Mouse (Mus musculus) macrophage (primary cell): ENCODE measurements around the gene Brd2. TPM values are rescaled to one million over a fixed set of nuclear protein-coding genes. Genes with fewer than 3 reads are reported as not detected.

ENCODE experiments used
- H3K27ac ChIP-seq: fragments of 350-480 bp; formaldehyde crosslinking; 2 replicates; pipeline ENCODE4 v1.9.0; 2021
- H3K36me3 ChIP-seq: fragments of 350-480 bp; formaldehyde crosslinking; 2 replicates; pipeline ENCODE4 v1.9.0; 2021; ENCODE audit errors: inconsistent target
- H3K4me3 ChIP-seq: fragments of 350-480 bp; formaldehyde crosslinking; 2 replicates; pipeline ENCODE4 v1.9.0; 2021; ENCODE audit errors: inconsistent target
- H3K79me2 ChIP-seq: fragments of 350-480 bp; formaldehyde crosslinking; 2 replicates; pipeline ENCODE4 v1.9.0; 2021; ENCODE audit errors: inconsistent target
- WGBS: methylation state at CpG from one replicate; pipeline ENCODE4 v1.1.7; 2026; ENCODE audit warnings: inconsistent platforms; ENCODE audit not compliant: missing documents; 5-methylcytosine and 5-hydroxymethylcytosine counted together
- polyA plus RNA-seq: library from polyadenylated mRNA; stranded (reverse); fragments of 250-400 nt; gene quantifications from 3 replicates; pipeline ENCODE4 v1.2.4, GENCODE M21; 2018; ENCODE audit warnings: inconsistent platforms

Brd2 gene
- polyA plus RNA-seq, 1 experiment from 2014 or later = 435 TPM

- peaks cover 69% of the 10 kb centered on the region for H3K79me2 ChIP-seq
- 93% methylated on average over 7 of the region's 7 CpGs for WGBS
- no peak overlapping the region for H3K27ac ChIP-seq
- H3K4me3 ChIP-seq = no peak overlapping the region
- H3K36me3 ChIP-seq = peaks cover 60% of the 10 kb centered on the region
Observed at GRCm38 (mm10) chr17:34114114-34114513, 8.3 kb downstream of the Brd2 start.

GRCm38 (mm10) chr17:34110309-34110708, 12.1 kb downstream of the Brd2 start:
- Histone ChIP-seq H3K27ac (no peak overlapping the region), H3K36me3 (peaks cover 44% of the 10 kb centered on the region), H3K79me2 (peaks cover 31% of the 10 kb centered on the region), H3K4me3 (no peak overlapping the region)
- 91% methylated on average over 8 of the region's 8 CpGs for WGBS

GRCm38 (mm10) chr17:34109806-34110195, 12.6 kb downstream of the Brd2 start:
- Histone ChIP-seq H3K79me2 (peaks cover 26% of the 10 kb centered on the region), H3K4me3 (no peak overlapping the region), H3K36me3 (peaks cover 39% of the 10 kb centered on the region), H3K27ac (no peak overlapping the region)
- WGBS = 86% methylated on average over 3 of the region's 3 CpGs

- Histone ChIP-seq H3K4me3 (no peak overlapping the region), H3K79me2 (peaks cover 20% of the 10 kb centered on the region), H3K27ac (no peak overlapping the region), H3K36me3 (peaks cover 33% of the 10 kb centered on the region)
- 82% methylated on average over 14 of the region's 14 CpGs for WGBS
Observed at GRCm38 (mm10) chr17:34109038-34109805, 13.2 kb downstream of the Brd2 start.

GRCm38 (mm10) chr17:34108460-34108859, 14.0 kb downstream of the Brd2 start:
- peaks cover 26% of the 10 kb centered on the region for H3K36me3 ChIP-seq
- H3K79me2 ChIP-seq = peaks cover 12% of the 10 kb centered on the region
- 100% methylated on average over 3 of the region's 6 CpGs for WGBS
- no peak overlapping the region for H3K4me3 ChIP-seq
- no peak overlapping the region for H3K27ac ChIP-seq

- 91% methylated on average over 7 of the region's 7 CpGs for WGBS
- Histone ChIP-seq H3K4me3 (no peak overlapping the region), H3K27ac (no peak overlapping the region), H3K36me3 (peaks cover 14% of the 10 kb centered on the region), H3K79me2 (peaks cover under 1% of the 10 kb centered on the region; the same call in 1 of the 2 replicates)
Observed at GRCm38 (mm10) chr17:34107109-34107867, 15.1 kb downstream of the Brd2 start.

- no peak overlapping the region for H3K27ac ChIP-seq
- peaks cover 7% of the 10 kb centered on the region for H3K36me3 ChIP-seq
- no peak overlapping the region for H3K4me3 ChIP-seq
- no peaks in the 10 kb centered on the region for H3K79me2 ChIP-seq
- WGBS = 92% methylated on average over 6 of the region's 7 CpGs
Observed at GRCm38 (mm10) chr17:34106555-34106954, 15.9 kb downstream of the Brd2 start.

- Histone ChIP-seq H3K79me2 (no peaks in the 10 kb centered on the region; the same call in 1 of the 2 replicates), H3K4me3 (no peak overlapping the region), H3K27ac (no peak overlapping the region), H3K36me3 (no peaks in the 10 kb centered on the region)
- 73% methylated on average over 9 of the region's 9 CpGs for WGBS
Observed at GRCm38 (mm10) chr17:34104804-34105203, 17.6 kb downstream of the Brd2 start.

GRCm38 (mm10) chr17:34102831-34103230, 19.6 kb downstream of the Brd2 start:
- no peaks in the 10 kb centered on the region; the same call in 1 of the 2 replicates for H3K79me2 ChIP-seq
- H3K27ac ChIP-seq = 0 out of 2 replicates have a peak overlapping the region, but pooled peaks have one; percentile 78
- peak overlapping the region; percentile 11; the same call in 1 of the 2 replicates for H3K4me3 ChIP-seq
- H3K36me3 ChIP-seq = no peaks in the 10 kb centered on the region
- 4% methylated on average over 6 of the region's 6 CpGs for WGBS

GRCm38 (mm10) chr17:34101604-34102032, 20.8 kb downstream of the Brd2 start:
- Histone ChIP-seq H3K36me3 (no peaks in the 10 kb centered on the region), H3K4me3 (peak overlapping the region; percentile 37), H3K27ac (peak overlapping the region; percentile 78), H3K79me2 (no peaks in the 10 kb centered on the region; the same call in 1 of the 2 replicates)
- WGBS = 2% methylated on average over 12 of the region's 12 CpGs

GRCm38 (mm10) chr17:34101185-34101584, 21.2 kb downstream of the Brd2 start:
- Histone ChIP-seq H3K4me3 (peak overlapping the region; percentile 37; the same call in 1 of the 2 replicates), H3K79me2 (no peaks in the 10 kb centered on the region; the same call in 1 of the 2 replicates), H3K27ac (peak overlapping the region; percentile 78), H3K36me3 (no peaks in the 10 kb centered on the region)
- WGBS = 26% methylated on average over 5 of the region's 5 CpGs

GRCm38 (mm10) chr17:34099531-34099930, 22.9 kb downstream of the Brd2 start:
- WGBS = 78% methylated on average over 5 of the region's 5 CpGs
- Histone ChIP-seq H3K79me2 (no peaks in the 10 kb centered on the region; the same call in 1 of the 2 replicates), H3K4me3 (no peak overlapping the region), H3K36me3 (no peaks in the 10 kb centered on the region), H3K27ac (no peak overlapping the region)

GRCm38 (mm10) chr17:34098709-34099479, 23.5 kb downstream of the Brd2 start:
- Histone ChIP-seq H3K27ac (no peak overlapping the region), H3K36me3 (no peaks in the 10 kb centered on the region), H3K79me2 (no peaks in the 10 kb centered on the region; the same call in 1 of the 2 replicates), H3K4me3 (no peak overlapping the region)
- 73% methylated on average over 9 of the region's 10 CpGs for WGBS

- WGBS = 59% methylated on average over 5 of the region's 5 CpGs
- H3K4me3 ChIP-seq = no peak overlapping the region
- no peaks in the 10 kb centered on the region; the same call in 1 of the 2 replicates for H3K79me2 ChIP-seq
- no peak overlapping the region for H3K27ac ChIP-seq
- no peaks in the 10 kb centered on the region for H3K36me3 ChIP-seq
Observed at GRCm38 (mm10) chr17:34097272-34097671, 25.2 kb downstream of the Brd2 start.
